Mouse (Mus musculus) midbrain, postnatal 0 days (tissue): ENCODE data around the gene Dscam. TPM values are rescaled to one million over a fixed set of nuclear protein-coding genes. Genes with fewer than 3 reads are reported as not detected.

Experiments
- ATAC-seq: fragments of 200-750 bp; cut with Nextera tagmentation; 2 replicates; pipeline ENCODE4 v1.8.0; 2017; ENCODE audit warnings: moderate number of reproducible peaks, mild to moderate bottlenecking, moderate TSS enrichment, moderate library complexity; ENCODE audit not compliant: low FRiP score
- DNase-seq: peaks from one replicate; pipeline ENCODE4 v3.0.0-alpha.2; 2015; ENCODE audit warnings: low spot score
- H3K27ac ChIP-seq: fragments of 300-500 bp; sonication (generic); 2 replicates; pipeline ENCODE4 v1.5.1; 2014; ENCODE audit warnings: low read depth, mild to moderate bottlenecking, low read length, mixed read lengths
- H3K27me3 ChIP-seq: fragments of 300-500 bp; sonication (generic); 2 replicates; pipeline ENCODE4 v1.6.1; 2014; ENCODE audit warnings: low read length, control low read depth, mixed read lengths; ENCODE audit not compliant: insufficient read depth
- H3K36me3 ChIP-seq: fragments of 300-500 bp; sonication (generic); 2 replicates; pipeline ENCODE4 v1.6.1; 2014; ENCODE audit warnings: low read length, control low read depth, mixed read lengths; ENCODE audit not compliant: insufficient read depth
- H3K4me1 ChIP-seq: fragments of 300-500 bp; sonication (generic); 2 replicates; pipeline ENCODE4 v1.6.1; 2014; ENCODE audit warnings: mild to moderate bottlenecking, control low read depth, antibody characterized with exemption, low read length, mixed read lengths; ENCODE audit not compliant: insufficient read depth
- H3K4me2 ChIP-seq: fragments of 300-500 bp; sonication (generic); 2 replicates; pipeline ENCODE4 v1.6.1; 2014; ENCODE audit warnings: low read depth, mild to moderate bottlenecking, low read length, mixed read lengths; ENCODE audit not compliant: poor library complexity, severe bottlenecking
- H3K4me3 ChIP-seq: fragments of 300-500 bp; sonication (generic); 2 replicates; pipeline ENCODE4 v1.5.1; 2014; ENCODE audit warnings: low read depth, mild to moderate bottlenecking, low read length, moderate library complexity
- H3K9ac ChIP-seq: fragments of 300-500 bp; sonication (generic); replicated peaks from 2 replicates; pipeline ENCODE4 v1.6.1; 2014; ENCODE audit warnings: mild to moderate bottlenecking, low read length, moderate library complexity, mixed read lengths; ENCODE audit not compliant: poor library complexity, severe bottlenecking
- H3K9me3 ChIP-seq: fragments of 300-500 bp; sonication (generic); 2 replicates; pipeline ENCODE4 v1.6.1; 2016; ENCODE audit warnings: low read length, control low read depth
- CTCF ChIP-seq: IDR thresholded peaks from 2 replicates; pipeline ENCODE4 v1.5.1; 2016; ENCODE audit warnings: antibody characterized with exemption, mild to moderate bottlenecking
- WGBS: fragments of 180-500 bp; shearing (Covaris S2); extraction: QIAGEN DNeasy Blood & Tissue Kit; methylation state at CpG from one replicate; pipeline ENCODE4 v1.1.7; 2014; 5-methylcytosine and 5-hydroxymethylcytosine counted together
- polyA plus RNA-seq: library from polyadenylated mRNA; unstranded; fragments of >200 nt; fragmentation: Nextera tagmentation; extraction: Ambion mirVana; gene quantifications from 2 replicates; pipeline ENCODE4 v1.2.1, GENCODE M21; 2015
- total RNA-seq: library from RNA; depleted of rRNA; stranded (reverse); fragments of >200 nt; gene quantifications from 2 replicates; pipeline ENCODE4 v1.2.3, GENCODE M21; 2014

The Dscam gene
- total and polyA plus RNA-seq, 2 experiments from 2014 or later, result 15.1 to 64.6 TPM

DNA sequence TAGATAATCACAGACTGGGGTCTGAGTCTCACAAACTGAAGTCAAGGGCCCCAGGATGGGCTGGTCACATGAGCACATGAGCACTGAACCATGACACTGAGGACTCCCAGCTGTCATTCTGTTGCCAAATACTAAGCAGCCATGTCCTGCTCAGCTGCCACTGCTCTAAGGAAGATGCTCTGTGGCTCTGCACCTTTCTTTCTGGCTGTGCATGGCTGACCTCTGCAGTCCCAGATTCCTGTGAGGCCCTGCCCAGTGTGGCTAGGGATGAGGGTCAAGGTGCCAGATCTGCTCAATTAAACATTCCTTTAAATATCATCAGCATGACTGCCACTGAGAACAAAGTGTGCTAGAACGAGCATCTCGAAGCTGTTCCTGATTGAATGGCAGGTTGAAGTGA, 70.5 kb downstream of the Dscam start:
- TF ChIP-seq CTCF, result no peak
- Histone ChIP-seq H3K4me1 (peaks cover 10% of the 10 kb centered on the region; the same call in 1 of the 2 replicates), H3K4me2 (no peak overlapping the region), H3K36me3 (no peaks in the 10 kb centered on the region), H3K27ac (no peak overlapping the region), H3K9me3 (no peaks in the 10 kb centered on the region), H3K9ac (no peak overlapping the region), H3K27me3 (no peaks in the 10 kb centered on the region), H3K4me3 (no peak overlapping the region)
- ATAC-seq (0 out of 2 replicates have a peak, but pooled peaks have one; percentile 23), DNase-seq (peak; percentile 57)
- WGBS, result 56% methylated on average over 2 of the region's 2 CpGs

DNA sequence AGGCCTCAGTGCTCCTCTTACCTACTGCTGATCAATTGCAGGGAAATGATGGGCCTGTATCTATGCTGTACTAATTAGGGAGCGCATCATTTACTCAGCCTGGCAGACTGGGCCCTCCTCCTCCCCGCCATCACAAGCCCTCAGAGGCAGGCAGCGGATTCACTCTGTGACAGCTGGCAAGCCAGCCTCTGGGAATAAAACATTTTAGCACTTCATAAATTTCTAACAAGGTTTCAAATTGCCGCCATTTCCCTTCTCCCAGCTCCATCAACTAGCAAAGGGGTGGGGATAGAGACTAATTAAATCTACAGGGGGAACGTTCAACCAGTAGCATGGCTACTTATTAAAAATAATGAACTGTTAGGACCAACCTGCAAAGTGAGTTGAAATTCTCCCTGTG, 72.0 kb downstream of the Dscam start:
- Histone ChIP-seq H3K4me2 (no peak overlapping the region), H3K4me3 (no peak overlapping the region), H3K27me3 (no peaks in the 10 kb centered on the region), H3K9me3 (no peaks in the 10 kb centered on the region), H3K36me3 (no peaks in the 10 kb centered on the region), H3K9ac (no peak overlapping the region), H3K27ac (no peak overlapping the region; the same call in 1 of the 2 replicates), H3K4me1 (peaks cover 10% of the 10 kb centered on the region; the same call in 1 of the 2 replicates)
- TF ChIP-seq CTCF, result no peak
- DNase-seq (peak; percentile 64), ATAC-seq (no peak)
- WGBS, result 37% methylated on average over 5 of the region's 5 CpGs

DNA sequence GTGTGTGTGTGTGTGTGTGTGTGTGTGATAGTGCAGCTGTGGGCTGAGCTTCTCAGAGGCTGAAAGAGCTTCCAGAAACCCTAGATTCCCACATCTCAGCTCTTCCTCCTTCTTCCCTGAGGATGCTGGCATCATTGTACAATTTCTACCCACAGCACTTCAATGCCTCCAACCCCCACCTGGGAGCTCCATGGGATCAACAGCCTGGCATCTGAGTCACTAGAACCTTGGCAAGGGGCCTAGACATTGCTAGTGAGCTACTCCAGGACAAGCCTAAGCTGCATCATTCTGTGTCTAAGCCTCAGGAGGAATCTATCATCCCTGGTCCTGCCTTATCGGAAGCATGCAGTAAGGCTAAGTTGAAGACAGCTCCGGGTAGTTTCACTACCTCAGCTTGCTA, 73.8 kb downstream of the Dscam start:
- Histone ChIP-seq H3K36me3 (no peaks in the 10 kb centered on the region), H3K27ac (no peak overlapping the region), H3K9ac (no peak overlapping the region), H3K9me3 (no peaks in the 10 kb centered on the region), H3K27me3 (no peaks in the 10 kb centered on the region), H3K4me2 (no peak overlapping the region), H3K4me3 (no peak overlapping the region), H3K4me1 (peaks cover 10% of the 10 kb centered on the region; the same call in 1 of the 2 replicates)
- TF ChIP-seq CTCF, result no peak
- ATAC-seq (no peak), DNase-seq (peak; percentile 61)
- 89% methylated on average over 2 of the region's 2 CpGs for WGBS

DNA sequence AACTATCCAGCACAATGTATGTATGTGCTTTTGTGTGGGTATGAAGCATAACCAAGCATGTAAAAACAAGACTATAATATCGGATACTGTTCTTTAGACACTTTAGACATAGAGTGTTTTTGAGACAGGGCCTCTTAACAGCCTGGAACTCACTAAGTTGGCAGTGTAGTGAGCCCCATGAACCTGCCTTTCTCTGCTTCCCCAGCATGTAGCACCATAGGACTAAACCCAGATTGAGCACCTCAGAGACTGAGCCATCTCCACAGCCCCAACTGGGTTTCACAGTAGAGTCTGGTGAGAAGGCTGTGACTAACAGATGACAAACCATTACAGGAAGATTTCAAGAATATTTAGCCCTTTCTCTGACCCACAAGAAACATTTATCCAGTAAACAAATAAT, 75.1 kb downstream of the Dscam start:
- 97% methylated on average over 1 of the region's 1 CpGs for WGBS

DNA sequence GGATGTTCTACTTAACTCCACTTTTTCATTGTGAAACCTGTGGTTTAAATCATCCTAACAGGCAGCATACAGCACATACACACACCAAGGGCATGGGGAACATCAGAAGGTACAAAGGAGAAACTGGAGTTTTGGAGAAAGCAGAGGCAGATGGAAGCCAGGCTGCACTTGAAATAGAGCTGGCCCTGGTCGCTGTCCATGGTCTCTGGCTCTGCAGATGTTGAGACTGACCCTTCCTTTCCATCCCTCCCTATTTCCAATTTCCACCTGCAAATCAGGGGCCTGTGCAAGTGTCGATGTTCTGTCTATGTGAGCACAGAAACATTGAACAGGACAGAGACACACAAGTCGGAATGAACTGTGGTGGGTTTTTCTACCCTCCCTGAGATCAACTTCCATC, 81.2 kb downstream of the Dscam start:
- H3K4me1 ChIP-seq, result no peaks in the 10 kb centered on the region
- H3K36me3 ChIP-seq, result no peaks in the 10 kb centered on the region
- H3K9ac ChIP-seq, result no peak overlapping the region
- ATAC-seq (no peak), DNase-seq (no peak)
- no peak overlapping the region for H3K27ac ChIP-seq
- TF ChIP-seq CTCF, result no peak
- H3K27me3 ChIP-seq, result no peaks in the 10 kb centered on the region
- no peak overlapping the region for H3K4me3 ChIP-seq
- H3K9me3 ChIP-seq, result no peaks in the 10 kb centered on the region
- no peak overlapping the region for H3K4me2 ChIP-seq
- WGBS, result 71% methylated on average over 3 of the region's 3 CpGs

More for the DNA sequence above, 75.1 kb downstream of the Dscam start:
- no peak overlapping the region for H3K4me2 ChIP-seq
- H3K4me1 ChIP-seq, result peaks cover 10% of the 10 kb centered on the region; the same call in 1 of the 2 replicates
- H3K4me3 ChIP-seq, result no peak overlapping the region
- no peak for DNase-seq
- H3K27ac ChIP-seq, result no peak overlapping the region
- no peak overlapping the region for H3K9ac ChIP-seq
- H3K36me3 ChIP-seq, result no peaks in the 10 kb centered on the region
- no peak for TF ChIP-seq CTCF
- no peaks in the 10 kb centered on the region for H3K9me3 ChIP-seq
- no peaks in the 10 kb centered on the region for H3K27me3 ChIP-seq
- no peak for ATAC-seq

DNA sequence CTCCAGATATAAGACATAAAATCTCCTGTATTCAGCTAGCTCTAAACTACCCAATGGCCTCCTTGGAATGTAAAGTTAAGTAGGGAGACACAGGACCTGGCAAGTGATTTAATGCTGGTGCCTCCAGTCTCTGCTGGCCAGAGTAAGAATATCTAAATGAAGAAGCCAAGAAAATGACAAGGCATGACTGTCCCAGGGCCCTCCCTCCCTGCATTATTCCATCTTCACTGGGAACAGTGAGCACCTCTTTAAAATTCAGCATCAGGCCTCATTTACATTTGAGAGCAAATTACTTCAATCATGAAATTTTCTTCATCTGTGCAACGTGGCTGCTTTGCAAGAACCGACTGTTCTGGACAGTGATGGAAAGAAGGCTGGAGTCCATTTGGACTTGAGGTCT, 86.9 kb downstream of the Dscam start:
- no peak overlapping the region for H3K9ac ChIP-seq
- H3K9me3 ChIP-seq, result no peaks in the 10 kb centered on the region
- no peaks in the 10 kb centered on the region for H3K4me1 ChIP-seq
- no peak for TF ChIP-seq CTCF
- no peak overlapping the region for H3K27ac ChIP-seq
- WGBS, result 52% methylated on average over 2 of the region's 2 CpGs
- DNase-seq (no peak), ATAC-seq (no peak)
- no peaks in the 10 kb centered on the region for H3K27me3 ChIP-seq
- H3K36me3 ChIP-seq, result no peaks in the 10 kb centered on the region
- H3K4me2 ChIP-seq, result no peak overlapping the region
- no peak overlapping the region for H3K4me3 ChIP-seq
